Mouse (Mus musculus) urinary bladder, postnatal 25 days (tissue): ENCODE data around the gene Thrb.

Experiments
- DNase-seq: peaks from one replicate; pipeline ENCODE4 v3.0.0; 2022; ENCODE audit warnings: low spot score

Thrb gene

GRCm38 (mm10) chr14:17659686-17660328 is at the start of gene Thrb:
Gene Thrb, plus strand, starts transcription at chr14:17660261.
- DNase-seq = peak; percentile 17

- DNase-seq = no peak
These were observed 38.4 kb upstream of the Thrb start for GRCm38 (mm10) chr14:17621671-17622070.

DNA sequence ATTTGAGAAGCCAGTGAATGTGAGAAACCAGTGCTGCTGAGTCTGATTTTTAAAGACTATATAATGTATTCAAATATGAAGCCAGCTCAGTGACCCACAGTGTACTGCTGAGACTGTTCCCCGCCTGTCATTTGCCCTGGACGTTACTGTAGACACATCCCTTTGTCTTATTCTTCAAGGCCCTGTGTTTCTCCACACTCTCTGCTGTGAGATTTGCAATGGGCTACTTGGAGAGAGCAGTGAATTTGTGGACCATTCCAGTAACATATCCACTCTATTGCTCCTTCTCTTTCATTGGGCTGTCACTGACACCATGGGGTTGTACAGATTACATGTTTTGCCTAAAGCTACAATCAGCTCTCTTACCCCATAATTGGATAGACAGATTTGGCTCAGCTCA is 36.1 kb upstream of the Thrb start:
- no peak for DNase-seq

DNA sequence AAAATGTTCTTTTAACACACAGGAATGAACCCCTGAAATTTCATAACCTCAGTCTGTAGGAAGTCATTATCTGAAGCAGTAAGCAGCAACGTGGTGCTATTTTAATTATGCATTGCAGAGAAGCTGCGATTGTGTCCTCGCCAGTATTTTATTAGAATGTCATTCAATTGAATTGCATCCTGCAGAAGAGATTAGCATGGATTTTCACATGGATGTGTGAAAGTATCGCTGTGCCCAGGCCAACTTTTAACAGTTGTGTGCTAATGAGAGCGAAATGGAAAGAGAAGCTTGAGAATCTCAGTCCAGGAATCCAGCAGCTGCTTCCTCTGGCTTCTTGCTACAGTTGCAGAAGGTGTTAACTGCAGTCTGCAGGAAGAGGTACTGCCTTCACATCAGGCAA is 30.8 kb upstream of the Thrb start:
- DNase-seq = no peak

GRCm38 (mm10) chr14:17632887-17633522 is 27.1 kb upstream of the Thrb start:
- peak; percentile 29 for DNase-seq

GRCm38 (mm10) chr14:17636971-17637370 is 23.1 kb upstream of the Thrb start:
- DNase-seq = no peak

- DNase-seq = no peak
These were observed 18.3 kb upstream of the Thrb start for GRCm38 (mm10) chr14:17641770-17642169.

GRCm38 (mm10) chr14:17655084-17655483 is 5.0 kb upstream of the Thrb start:
- DNase-seq = no peak

GRCm38 (mm10) chr14:17659031-17659430 is 1.0 kb upstream of the Thrb start:
- peak; percentile 74 for DNase-seq

DNA sequence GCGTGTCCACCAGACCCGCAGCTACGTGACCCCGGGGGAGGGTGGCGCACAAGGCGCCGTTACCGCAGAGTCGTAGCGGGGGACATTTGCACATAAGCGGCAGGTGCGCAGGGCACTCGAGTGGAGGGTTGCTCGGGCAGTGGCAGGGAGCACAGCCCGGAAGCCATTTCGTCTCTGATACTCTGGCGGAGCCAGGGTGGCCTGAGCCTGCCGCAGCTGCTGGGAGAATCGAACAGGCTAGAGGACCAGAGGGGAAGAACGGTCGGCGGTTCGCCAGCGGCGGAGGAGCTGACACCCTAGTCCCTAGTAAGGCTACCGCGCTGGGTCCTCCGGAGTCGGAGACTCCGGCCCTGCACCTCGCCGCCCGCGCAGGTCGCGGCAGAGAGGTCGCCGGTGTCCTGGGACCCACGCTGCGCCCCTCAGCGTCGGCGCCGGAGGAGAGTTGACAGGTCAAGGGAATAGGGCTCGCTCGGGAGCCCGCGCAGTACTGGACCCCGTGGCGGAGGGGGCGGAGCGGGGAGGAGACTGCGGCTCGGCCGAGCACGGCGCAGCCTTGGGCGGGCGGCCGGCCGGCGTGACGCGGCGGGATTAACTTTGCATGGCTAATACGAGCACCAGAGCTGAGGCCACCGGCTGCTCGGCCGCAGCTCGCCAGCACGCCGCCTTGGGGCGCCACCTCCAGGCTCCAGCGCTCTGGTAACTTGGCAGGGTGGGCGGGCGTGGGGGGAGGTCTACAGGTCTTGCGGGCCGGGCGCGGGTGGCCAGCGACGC is 453 bp downstream of the Thrb start:
- peak; percentile 81 for DNase-seq

GRCm38 (mm10) chr14:17661100-17661521 is 1.1 kb downstream of the Thrb start:
- DNase-seq = no peak

DNA sequence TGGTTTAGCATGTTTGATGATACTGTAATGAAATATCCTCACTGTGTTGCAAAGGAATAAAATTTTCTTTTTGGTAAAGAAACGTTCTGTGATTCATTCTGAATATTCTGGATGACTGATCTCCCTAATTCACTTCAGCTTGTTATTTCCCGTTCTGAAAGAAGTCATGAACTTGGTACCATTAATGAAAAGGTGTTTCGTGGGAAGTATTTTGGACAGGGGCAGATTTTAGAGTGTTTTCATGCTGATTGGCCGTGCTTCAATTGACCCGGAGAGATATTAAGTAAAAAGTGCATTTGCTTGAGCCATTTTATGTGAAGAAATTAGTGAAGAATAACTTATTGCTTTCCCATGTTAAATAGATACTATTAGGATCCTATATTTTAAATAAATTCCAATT is 2.0 kb downstream of the Thrb start:
- no peak for DNase-seq

DNA sequence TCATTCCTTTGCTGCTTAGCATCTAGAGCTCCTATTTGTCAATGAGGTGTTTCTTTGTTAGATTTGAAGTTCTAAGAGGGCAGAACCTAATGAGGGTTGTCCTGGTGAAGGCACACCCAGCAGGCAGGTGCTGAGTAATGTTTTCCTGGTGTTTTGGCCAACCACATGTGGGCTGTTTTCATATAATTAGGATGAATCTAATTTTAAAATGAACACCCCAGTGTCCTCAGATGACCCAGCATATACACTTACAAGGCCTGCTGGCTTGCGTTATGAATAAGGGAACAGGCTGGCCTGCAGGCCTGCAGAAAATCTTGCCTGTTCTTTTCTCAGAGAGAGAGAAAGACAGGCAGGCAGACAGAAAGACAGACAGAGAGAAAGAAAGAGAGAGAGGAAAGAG is 14.3 kb downstream of the Thrb start:
- DNase-seq = no peak

DNA sequence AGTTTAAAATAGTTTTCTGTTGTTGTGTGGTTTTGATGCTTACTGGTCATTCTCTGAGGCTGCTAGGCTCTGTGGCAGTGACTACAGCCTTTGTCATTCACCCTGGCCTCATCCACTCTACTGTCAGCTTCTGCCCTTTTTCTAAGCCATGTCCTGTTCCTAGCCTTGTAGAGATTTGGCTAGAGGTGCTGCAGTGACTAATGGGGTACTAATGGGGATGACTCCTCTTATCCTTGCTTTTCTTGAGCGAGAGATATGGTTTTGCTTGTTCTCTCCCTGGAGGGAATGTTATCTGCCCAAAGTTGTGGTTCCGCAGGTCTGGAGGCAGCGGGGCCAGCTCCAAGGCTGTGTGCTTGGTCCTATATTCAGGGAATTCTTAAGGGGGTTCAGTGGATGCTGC is 15.2 kb downstream of the Thrb start:
- DNase-seq = no peak

DNA sequence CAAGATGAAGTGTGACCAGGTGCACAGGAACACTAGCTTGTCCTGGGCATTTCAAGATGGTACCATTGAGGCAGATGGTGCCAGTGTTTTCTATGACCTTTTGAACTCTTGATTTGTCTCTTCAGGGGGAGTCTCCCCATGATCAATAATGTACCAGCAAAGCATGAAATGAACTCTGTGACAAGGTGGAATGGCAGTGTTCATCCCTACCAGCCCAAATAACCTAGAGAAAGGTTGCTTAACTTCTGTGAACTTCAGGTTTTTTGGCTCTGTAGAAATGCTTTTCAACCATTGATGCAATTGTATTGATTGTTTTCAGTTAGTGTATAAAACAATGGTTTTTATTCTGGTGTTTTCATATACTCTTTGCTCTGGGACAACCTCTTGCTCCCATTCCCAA is 21.4 kb downstream of the Thrb start:
- no peak for DNase-seq

- DNase-seq = no peak
These were observed 24.8 kb downstream of the Thrb start for GRCm38 (mm10) chr14:17684881-17685280.

- no peak for DNase-seq
These were observed 25.4 kb downstream of the Thrb start for GRCm38 (mm10) chr14:17685491-17685890.

- no peak for DNase-seq
These were observed 26.9 kb downstream of the Thrb start for GRCm38 (mm10) chr14:17686939-17687338.

- no peak for DNase-seq
These were observed 31.2 kb downstream of the Thrb start for GRCm38 (mm10) chr14:17691246-17691645.

DNA sequence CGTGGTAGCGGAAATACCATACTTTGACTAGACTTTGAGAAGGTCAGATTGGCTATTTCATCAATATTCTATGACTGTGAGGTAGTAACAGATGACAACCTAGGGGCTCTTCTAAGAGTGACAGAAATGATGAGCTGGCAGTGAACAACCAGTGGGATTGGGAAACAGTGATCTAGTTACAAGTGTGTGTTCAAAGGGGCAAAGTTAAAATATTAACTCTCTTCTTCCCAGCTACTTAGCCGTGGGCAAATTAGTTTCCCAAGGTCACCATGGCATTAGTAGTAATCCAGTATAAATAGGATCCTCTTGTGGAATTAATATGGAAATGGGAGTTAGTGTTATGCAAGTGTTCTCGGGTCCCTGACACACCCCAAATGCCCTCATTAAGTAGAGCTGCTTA is 35.5 kb downstream of the Thrb start:
- no peak for DNase-seq

- no peak for DNase-seq
These were observed 38.0 kb downstream of the Thrb start for GRCm38 (mm10) chr14:17697920-17698632.

GRCm38 (mm10) chr14:17700228-17700627 is 40.2 kb downstream of the Thrb start:
- DNase-seq = no peak
